Mouse (Mus musculus) liver, adult (tissue): Measurements from ENCODE around the gene H2afy.

Experiments used
- GATA4 ChIP-seq: IDR thresholded peaks from 2 replicates; pipeline ENCODE4 v1.6.1; 2014; ENCODE audit warnings: mild to moderate bottlenecking, low read length; ENCODE audit not compliant: insufficient replicate concordance

The H2afy gene

GRCm38 (mm10) chr13:56155671-56156070 lies 19.5 kb upstream of the H2afy start:
- TF ChIP-seq GATA4: no peak

DNA sequence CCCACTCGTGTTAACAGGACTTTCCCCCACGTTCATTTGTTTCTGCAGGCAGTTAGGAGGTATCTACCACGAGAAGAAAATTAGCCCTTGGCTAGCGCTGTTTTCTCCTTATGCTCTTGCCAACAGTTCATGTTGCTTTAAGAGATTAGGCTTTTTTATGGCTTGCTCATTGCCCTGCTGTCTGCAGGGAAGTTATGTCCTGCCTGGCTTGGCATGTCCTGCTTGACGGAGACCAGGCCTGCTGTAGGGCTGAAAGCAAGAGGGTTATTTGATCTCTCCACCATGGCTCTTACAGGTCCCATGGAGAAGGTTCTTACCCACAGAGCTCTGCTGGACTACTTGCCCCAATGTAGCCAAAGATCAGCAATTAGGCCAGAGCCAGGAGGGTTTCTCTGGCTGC lies 18.9 kb upstream of the H2afy start:
- TF ChIP-seq GATA4: no peak

GRCm38 (mm10) chr13:56152773-56153460 lies 16.8 kb upstream of the H2afy start:
- no peak for TF ChIP-seq GATA4

DNA sequence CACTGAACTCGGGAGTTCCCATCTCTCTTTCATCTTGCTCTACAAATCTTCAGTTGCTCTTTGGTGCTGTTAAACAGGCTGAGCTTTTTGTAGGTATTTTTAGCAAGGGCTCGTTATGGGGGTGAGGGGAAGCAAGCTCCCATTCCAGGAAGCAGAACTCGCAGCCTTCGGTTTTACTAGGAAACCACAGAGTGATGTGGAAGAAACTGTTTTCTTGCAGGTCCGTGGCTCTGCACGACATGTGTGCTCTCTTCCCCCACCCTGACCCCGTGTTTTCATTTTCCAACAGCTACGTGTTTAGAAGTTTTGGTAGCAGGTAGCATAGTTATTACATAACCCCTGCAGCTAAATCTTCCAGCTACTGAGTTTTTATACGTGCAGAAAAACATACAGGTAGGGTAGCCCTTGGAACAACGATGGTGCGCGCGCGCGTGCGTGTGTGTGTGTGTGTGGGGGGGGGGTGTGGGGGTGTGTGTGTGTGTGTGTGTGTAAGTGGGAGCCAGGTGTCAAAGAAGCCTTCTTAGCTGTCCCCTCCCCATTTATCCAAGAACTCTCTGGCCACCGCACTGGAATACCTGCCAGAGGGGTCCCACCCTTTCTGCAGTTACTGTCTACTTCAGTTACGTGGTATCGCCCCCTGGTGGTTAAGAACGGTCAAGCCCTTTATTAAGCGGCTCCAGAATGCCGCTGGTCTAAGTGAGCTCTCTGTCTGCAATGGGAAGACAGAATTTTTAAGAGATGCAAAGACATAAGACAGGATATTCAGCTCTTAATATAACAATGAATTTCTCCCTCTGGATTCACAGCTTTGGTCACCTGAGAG lies 15.5 kb upstream of the H2afy start:
- TF ChIP-seq GATA4: no peak

DNA sequence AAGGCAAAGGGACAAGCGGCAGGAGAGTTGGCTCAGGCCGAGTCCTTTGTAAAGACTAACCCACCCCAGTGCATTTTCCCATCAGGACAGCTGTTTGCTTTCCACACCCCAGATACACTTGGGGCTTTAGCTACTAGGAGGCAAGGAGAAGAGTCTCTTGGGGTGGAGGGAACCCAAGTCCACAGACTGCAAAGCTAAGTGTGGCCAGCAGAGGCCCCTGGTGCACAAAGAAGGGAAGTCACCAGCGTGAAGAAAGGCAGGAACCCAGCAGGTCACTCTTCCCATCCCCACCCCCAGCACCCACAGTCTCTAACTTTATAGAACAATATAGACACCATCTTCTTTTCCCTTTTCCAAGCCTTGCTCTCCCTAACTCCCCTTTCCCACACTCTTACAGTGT lies 9.4 kb upstream of the H2afy start:
- no peak for TF ChIP-seq GATA4

- no peak for TF ChIP-seq GATA4
Measured at GRCm38 (mm10) chr13:56144021-56144420, 7.9 kb upstream of the H2afy start.

GRCm38 (mm10) chr13:56143151-56143513 lies 7.0 kb upstream of the H2afy start:
- TF ChIP-seq GATA4: no peak

GRCm38 (mm10) chr13:56142382-56143150 lies 6.4 kb upstream of the H2afy start:
- no peak for TF ChIP-seq GATA4

GRCm38 (mm10) chr13:56139167-56139751 lies 3.1 kb upstream of the H2afy start:
- TF ChIP-seq GATA4: no peak

DNA sequence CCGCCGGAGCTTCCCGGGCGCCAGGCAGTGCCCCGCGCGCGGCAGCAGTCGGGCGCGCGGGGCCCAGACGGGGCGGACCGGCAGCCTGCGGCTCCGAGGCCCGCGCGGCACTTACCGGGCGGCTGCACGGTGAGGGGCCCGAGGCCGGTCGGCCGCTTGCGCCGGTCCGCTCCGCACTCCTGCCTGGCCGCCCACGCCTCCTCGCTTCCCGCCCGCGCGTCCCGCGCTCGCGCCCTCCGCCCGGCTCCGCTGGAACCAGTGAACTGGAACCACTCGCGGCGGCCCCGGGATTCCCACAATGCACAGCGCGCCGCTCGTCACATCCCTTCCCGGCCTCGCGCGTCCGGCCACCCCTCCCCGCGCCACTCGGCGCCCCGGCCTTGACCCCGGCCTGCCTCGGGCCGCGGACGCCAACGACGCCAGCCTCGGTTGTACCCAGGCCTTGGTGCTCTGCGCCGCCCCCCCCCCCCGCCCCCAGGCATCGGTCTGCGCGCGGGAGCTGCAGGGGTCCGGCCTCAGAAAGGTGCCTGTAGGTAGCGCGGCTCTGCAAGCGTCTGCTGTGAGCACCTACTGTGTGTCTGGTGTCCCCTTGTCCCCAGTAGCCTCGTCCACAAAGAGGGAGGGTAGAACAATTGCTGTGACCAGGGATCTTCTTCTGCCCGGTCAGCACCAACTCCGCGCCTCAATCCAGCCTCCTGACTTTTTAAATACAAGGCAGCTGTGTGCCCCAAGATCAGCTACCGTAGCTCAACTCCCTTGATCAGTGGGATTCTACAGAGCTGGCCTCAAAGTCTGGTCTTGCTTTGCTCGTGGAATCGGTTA lies 719 bp downstream of the H2afy start:
- TF ChIP-seq GATA4: no peak; the same call in 1 of the 2 replicates

DNA sequence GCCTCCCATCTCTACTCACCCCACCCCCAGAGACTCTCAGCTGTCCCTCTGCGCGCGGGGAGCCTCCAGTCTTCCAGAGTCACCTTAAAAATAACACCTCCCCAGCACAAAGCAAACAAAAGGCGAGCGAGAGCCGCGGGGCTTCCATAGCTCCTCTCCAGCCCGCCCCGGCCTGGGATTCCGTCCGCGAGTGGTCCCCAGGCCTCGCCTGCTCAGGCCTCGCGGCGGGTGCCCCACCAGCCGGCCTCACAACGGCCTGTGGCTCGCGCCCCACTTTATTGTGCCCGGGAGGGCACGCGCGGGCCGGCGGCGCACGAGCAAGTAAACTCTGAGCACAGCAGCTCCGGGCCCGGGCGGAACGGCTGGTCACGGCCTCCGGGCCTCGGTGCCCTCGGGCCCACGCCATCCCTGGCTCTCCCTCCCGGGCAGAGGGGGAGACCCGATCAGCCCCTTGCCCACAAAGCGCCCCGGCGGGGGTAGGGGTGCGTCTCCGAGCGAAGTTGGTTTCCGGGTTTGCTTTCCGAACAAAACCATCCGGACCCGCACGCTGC lies 1.5 kb downstream of the H2afy start:
- no peak for TF ChIP-seq GATA4

DNA sequence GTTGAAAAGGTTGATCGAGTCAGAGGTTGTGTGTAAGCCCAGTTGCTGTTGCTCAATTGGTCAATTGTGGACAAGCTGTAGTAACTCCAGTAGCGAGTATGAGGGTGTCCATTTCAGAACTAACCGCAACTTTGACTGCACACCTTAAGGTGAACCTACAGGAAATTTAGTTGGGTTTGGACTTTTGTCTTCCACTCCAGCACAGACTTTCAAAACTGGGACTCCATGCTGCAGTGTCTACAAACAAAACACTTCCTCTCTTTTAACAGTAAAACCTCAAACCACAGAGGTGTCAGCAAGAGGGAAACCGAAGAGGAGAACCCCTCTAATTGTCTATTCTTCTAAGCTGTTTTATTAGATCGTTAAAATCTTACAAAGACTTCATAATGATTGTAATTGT lies 2.1 kb downstream of the H2afy start:
- no peak for TF ChIP-seq GATA4

DNA sequence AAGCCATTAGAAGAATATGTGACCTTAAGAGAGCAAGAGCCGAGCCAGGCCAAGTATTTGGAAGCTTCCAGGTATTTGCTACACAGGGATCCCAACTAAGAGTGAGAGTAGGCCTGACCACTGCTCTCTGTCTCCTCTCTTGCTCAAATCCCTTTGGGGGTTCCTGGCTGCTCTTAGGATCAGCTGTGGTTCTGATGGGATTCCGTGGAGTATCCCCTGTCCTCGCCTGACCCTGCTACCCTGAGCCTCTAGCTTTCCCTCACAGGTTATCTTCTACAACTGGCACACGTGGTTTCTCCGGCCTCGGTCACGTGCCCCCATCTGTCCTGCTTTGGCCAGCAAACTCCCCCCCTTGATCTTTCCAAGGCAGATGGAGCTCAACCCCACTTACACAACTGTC lies 3.2 kb downstream of the H2afy start:
- TF ChIP-seq GATA4: no peak

DNA sequence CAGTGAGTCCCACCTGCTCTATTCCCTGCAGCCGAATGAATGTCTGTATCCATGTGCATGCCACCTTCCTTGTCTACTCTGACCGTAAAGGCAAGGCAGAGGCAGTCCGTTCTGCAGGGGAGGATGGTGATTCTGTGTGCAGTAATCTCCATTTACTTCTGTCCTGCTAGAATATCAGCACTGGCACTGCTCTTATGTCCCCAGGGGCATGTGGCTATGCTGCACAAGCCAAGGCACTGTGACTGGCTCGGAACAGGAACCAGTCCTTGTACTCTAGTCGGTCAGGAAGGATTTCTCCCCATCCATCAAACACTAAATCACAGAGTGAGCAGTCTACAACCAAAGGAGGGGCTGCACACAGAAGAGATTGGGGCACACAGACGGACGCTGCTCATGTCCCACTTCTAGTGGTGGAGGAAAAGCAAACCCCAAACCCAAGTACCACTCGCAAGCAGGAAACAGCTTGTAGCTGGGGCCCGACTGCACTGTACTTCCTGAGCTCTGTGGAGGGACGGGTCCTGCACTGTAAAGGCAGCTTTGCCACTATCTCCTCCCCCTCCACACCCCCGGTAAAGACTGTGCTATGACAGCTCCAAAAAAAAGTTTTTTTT lies 3.7 kb downstream of the H2afy start:
- TF ChIP-seq GATA4: no peak
